Comparison of ENCODE assay signal across 35 mouse cellular contexts in genomic region chr19:4387276-4387675, GRCm38 (mm10). TPM values are rescaled to one million over a fixed set of nuclear protein-coding genes. Genes with fewer than 3 reads are reported as not detected.
"Had no signal": no experiment of that assay in that cellular context is flagged by ENCODE, and none has a peak within 500 bp of the region (broad histone marks: within the 10 kb centered on the region; RNA-seq: fewer than 3 reads in every experiment).

No protein-coding gene starts in this region.

- H3K4me2 ChIP-seq: limb, embryonic 12.5 days; limb, embryonic 13.5 days; limb, embryonic 15.5 days; liver, embryonic 11.5 days; liver, embryonic 12.5 days; liver, embryonic 13.5 days; liver, embryonic 15.5 days; lung, embryonic 14.5 days; lung, embryonic 15.5 days; midbrain, embryonic 12.5 days; midbrain, embryonic 13.5 days; midbrain, embryonic 15.5 days had no signal

- H3K9me3 ChIP-seq: limb, embryonic 10.5 days; limb, embryonic 12.5 days; limb, embryonic 13.5 days; limb, embryonic 15.5 days; liver, embryonic 12.5 days; liver, embryonic 13.5 days; liver, embryonic 15.5 days; lung, embryonic 15.5 days; megakaryocyte, embryonic 14.5 days; midbrain, embryonic 10.5 days; midbrain, embryonic 12.5 days; midbrain, embryonic 13.5 days; midbrain, embryonic 15.5 days had no signal

- H3K27ac ChIP-seq: left cerebral cortex, adult 2 months; limb, embryonic 10.5 days; limb, embryonic 12.5 days; limb, embryonic 13.5 days; limb, embryonic 15.5 days; liver, embryonic 12.5 days; liver, embryonic 13.5 days; liver, embryonic 14.5 days; liver, embryonic 15.5 days; lung, embryonic 15.5 days; macrophage; midbrain, embryonic 10.5 days; midbrain, embryonic 12.5 days; midbrain, embryonic 13.5 days; midbrain, embryonic 15.5 days had no signal

- H3K4me1 ChIP-seq: limb, embryonic 10.5 days; limb, embryonic 12.5 days; limb, embryonic 15.5 days; lung, embryonic 15.5 days; midbrain, embryonic 12.5 days had no signal

- DNase-seq: left cerebral cortex, postnatal 4 days; liver; liver, embryonic 13.5 days; liver, postnatal 0 days; lung, adult 18-20 months; lung, adult 2 months; lung, embryonic 14.5 days; lung, postnatal 10 days; lung, postnatal 14 days; lung, postnatal 36 days; lung, postnatal 4 days; midbrain, embryonic 14.5 days had no signal

- ATAC-seq: liver, embryonic 12.5 days; liver, postnatal 0 days; lung, postnatal 0 days; midbrain, embryonic 13.5 days; midbrain, embryonic 15.5 days; midbrain, embryonic 16.5 days had no signal

- H3K9ac ChIP-seq: limb, embryonic 12.5 days; limb, embryonic 13.5 days; limb, embryonic 15.5 days; liver, embryonic 12.5 days; liver, embryonic 13.5 days; liver, embryonic 14.5 days; liver, embryonic 15.5 days; liver, postnatal 0 days; lung, embryonic 14.5 days; lung, embryonic 15.5 days; midbrain, embryonic 12.5 days; midbrain, embryonic 13.5 days; midbrain, embryonic 15.5 days had no signal

- H3K36me3 ChIP-seq: midbrain, embryonic 15.5 days had no signal

- H3K4me3 ChIP-seq: left cerebral cortex, adult 2 months; limb, embryonic 10.5 days; limb, embryonic 12.5 days; limb, embryonic 13.5 days; limb, embryonic 15.5 days; liver, embryonic 12.5 days; liver, embryonic 13.5 days; liver, embryonic 15.5 days; lung, embryonic 15.5 days; megakaryocyte, embryonic 14.5 days; midbrain, embryonic 10.5 days; midbrain, embryonic 12.5 days; midbrain, embryonic 13.5 days; midbrain, embryonic 15.5 days; myocyte had no signal

- H3K27me3 ChIP-seq: limb, embryonic 12.5 days; limb, embryonic 13.5 days; limb, embryonic 15.5 days; liver, embryonic 12.5 days; liver, embryonic 13.5 days; liver, embryonic 15.5 days; lung, embryonic 15.5 days; megakaryocyte, embryonic 14.5 days; midbrain, embryonic 12.5 days; midbrain, embryonic 13.5 days; midbrain, embryonic 15.5 days had no signal

RNA-seq across cellular contexts. Expression of gene Rhod, which starts 52.0 kb away (rescaled TPM):
- total RNA-seq: megakaryocyte progenitor cell, adult 5-6 weeks; megakaryocyte, adult 5-6 weeks; megakaryocyte-erythroid progenitor cell, adult 5-6 weeks; monocyte, adult 5-6 weeks had no signal
